Mouse (Mus musculus): ENCODE results near the gene Ccnb1. TPM values are rescaled to one million over a fixed set of nuclear protein-coding genes. Genes with fewer than 3 reads are reported as not detected.
"Not testable (repeated sequence)": the region's sequence is repeated elsewhere in the genome, so short reads cannot be mapped to it uniquely, and the experiment has no call there.

Ccnb1 gene
- polyA plus RNA-seq, 1 experiment from 2014 or later = 411 TPM

DNA sequence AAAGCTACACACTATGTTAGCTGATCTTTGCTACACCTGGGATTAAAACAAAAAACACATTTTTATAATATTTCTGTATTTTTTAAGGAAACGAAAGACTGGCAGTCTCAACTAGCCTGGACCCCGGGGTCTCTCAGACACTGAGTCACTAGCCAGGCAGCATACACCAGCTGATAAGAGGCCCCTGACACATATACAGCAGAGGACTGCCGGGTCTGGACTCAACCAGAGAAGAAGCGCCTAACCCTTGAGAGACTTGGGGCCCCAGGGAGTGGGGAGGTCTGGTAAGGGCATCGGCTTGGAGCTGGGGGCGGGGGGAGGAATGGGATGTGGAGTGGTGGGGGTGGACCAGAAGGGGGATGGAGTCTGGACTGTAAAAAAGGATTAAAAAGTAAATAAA is 33.4 kb downstream of the Ccnb1 start:
- H3K36me3 ChIP-seq (replicated peaks) = no peaks in the 10 kb centered on the region; the same call in none of the 2 replicates
- H3K4me3 ChIP-seq = no peak overlapping the region
- H3K9me3 ChIP-seq = no peaks in the 10 kb centered on the region
- H3K4me1 ChIP-seq = no peaks in the 10 kb centered on the region
- H3K27me3 ChIP-seq (replicated peaks; ENCODE audit: low read depth, poor library complexity, severe bottlenecking) = no peaks in the 10 kb centered on the region
- 87% methylated on average over 6 of the region's 6 CpGs for WGBS
- DNase-seq (ENCODE audit: low spot score) = no peak
- no peak overlapping the region for H3K27ac ChIP-seq (replicated peaks)

DNA sequence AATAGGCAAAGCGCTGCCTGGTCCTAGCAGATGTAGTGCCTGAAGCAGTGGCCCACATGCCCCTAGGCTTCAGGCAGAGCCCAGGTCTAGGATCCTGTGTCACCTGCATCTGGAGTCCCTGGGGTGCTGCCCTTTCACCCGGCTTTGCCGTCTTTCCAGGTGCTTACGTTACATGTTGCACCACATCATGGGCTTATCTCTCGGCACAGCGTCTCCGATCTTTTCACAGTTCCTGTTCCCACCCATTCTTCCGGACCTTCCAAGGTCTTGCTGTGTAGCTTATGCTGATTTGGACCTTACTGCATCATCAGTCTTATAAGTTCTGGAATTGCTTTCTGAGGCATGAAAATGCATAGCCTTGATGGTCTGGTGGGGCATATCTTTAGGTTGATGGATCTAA is 33.8 kb downstream of the Ccnb1 start:
- Histone ChIP-seq H3K4me1 (no peaks in the 10 kb centered on the region), H3K36me3 (replicated peaks) (no peaks in the 10 kb centered on the region; the same call in 1 of the 2 replicates), H3K9me3 (no peaks in the 10 kb centered on the region), H3K4me3 (no peak overlapping the region), H3K27me3 (replicated peaks; ENCODE audit: low read depth, poor library complexity, severe bottlenecking) (no peaks in the 10 kb centered on the region), H3K27ac (replicated peaks) (no peak overlapping the region)
- WGBS = 88% methylated on average over 8 of the region's 8 CpGs
- DNase-seq (ENCODE audit: low spot score) = no peak

DNA sequence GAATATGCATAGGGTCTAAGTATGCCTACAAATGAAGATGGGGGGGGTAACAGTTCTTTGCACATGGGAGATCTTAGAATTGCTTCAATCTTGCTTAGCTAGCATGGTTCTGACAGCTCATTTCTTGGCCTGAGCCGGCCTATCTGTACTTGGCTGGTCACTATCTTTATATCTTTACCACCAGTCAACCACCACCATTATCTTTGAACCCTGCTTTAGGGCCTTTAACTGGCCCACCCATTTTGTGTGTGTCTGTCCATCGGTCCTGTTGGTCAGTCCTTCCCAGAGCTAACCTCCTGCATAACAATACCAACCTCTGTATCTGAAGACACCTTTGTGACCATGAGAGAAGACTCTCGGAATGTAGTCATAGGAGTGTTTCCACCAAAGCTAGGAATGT is 35.0 kb downstream of the Ccnb1 start:
- Histone ChIP-seq H3K9me3 (no peaks in the 10 kb centered on the region), H3K27me3 (replicated peaks; ENCODE audit: low read depth, poor library complexity, severe bottlenecking) (no peaks in the 10 kb centered on the region), H3K27ac (replicated peaks) (no peak overlapping the region), H3K36me3 (replicated peaks) (no peaks in the 10 kb centered on the region), H3K4me1 (no peaks in the 10 kb centered on the region), H3K4me3 (no peak overlapping the region)
- 85% methylated on average over 3 of the region's 3 CpGs for WGBS
- DNase-seq (ENCODE audit: low spot score) = no peak

GRCm38 (mm10) chr13:100750799-100751198 is 35.6 kb downstream of the Ccnb1 start:
- H3K9me3 ChIP-seq = no peaks in the 10 kb centered on the region
- DNase-seq (ENCODE audit: low spot score) = no peak
- H3K4me1 ChIP-seq = no peaks in the 10 kb centered on the region
- H3K27ac ChIP-seq (replicated peaks) = no peak overlapping the region
- no peaks in the 10 kb centered on the region for H3K36me3 ChIP-seq (replicated peaks)
- WGBS = 85% methylated on average over 5 of the region's 5 CpGs
- H3K27me3 ChIP-seq (replicated peaks; ENCODE audit: low read depth, poor library complexity, severe bottlenecking) = no peaks in the 10 kb centered on the region
- H3K4me3 ChIP-seq = no peak overlapping the region

DNA sequence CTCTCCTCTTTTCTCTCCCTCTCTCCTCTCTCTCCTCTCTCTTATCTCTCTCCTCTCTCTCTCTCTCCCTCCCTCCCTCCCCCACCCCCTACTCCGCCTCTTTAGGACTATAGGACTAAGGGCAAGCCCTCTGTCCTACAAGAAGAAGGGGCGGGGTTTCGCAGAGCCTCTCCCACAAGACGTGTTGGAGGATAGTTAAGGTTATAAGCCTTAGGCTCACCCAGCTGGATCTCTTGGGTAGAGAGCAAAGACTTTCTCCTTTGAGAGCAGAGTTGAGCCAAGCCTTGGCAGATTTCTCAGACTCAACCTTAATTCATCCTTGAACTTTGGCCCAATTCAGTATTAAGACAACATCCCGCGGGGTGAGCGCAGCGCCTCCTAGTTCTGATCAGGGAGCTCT is 37.7 kb downstream of the Ccnb1 start:
- peaks cover 4% of the 10 kb centered on the region for H3K4me1 ChIP-seq
- no peaks in the 10 kb centered on the region for H3K9me3 ChIP-seq
- H3K27me3 ChIP-seq (replicated peaks; ENCODE audit: low read depth, poor library complexity, severe bottlenecking) = no peaks in the 10 kb centered on the region
- no peak overlapping the region for H3K27ac ChIP-seq (replicated peaks)
- H3K36me3 ChIP-seq (replicated peaks) = no peaks in the 10 kb centered on the region
- no peak for DNase-seq (ENCODE audit: low spot score)
- no peak overlapping the region for H3K4me3 ChIP-seq
- WGBS = 50% methylated on average over 8 of the region's 8 CpGs

DNA sequence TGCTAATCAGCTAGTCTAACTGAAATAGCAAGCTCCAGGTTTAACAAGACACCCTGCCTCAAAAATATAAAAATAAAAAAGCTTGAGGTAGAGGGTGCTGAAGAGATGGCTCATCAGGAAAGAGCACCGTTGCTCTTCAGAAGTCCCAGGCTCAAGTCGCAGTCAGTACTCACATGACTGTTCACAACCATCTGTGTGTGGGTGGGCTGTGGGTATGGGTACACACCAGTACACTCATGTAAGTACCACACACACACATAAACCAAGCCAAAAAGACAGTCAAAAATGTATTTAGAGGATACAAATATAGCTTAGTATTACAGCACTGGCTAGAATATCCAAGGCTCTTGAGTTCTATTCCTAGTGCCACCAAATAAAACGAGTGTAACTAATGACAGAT is 40.3 kb downstream of the Ccnb1 start:
- Histone ChIP-seq H3K4me1 (peaks cover 12% of the 10 kb centered on the region), H3K27me3 (replicated peaks; ENCODE audit: low read depth, poor library complexity, severe bottlenecking) (no peaks in the 10 kb centered on the region), H3K27ac (replicated peaks) (no peak overlapping the region), H3K4me3 (no peak overlapping the region), H3K36me3 (replicated peaks) (no peaks in the 10 kb centered on the region), H3K9me3 (no peaks in the 10 kb centered on the region)
- 83% methylated on average over 3 of the region's 3 CpGs for WGBS
- no peak for DNase-seq (ENCODE audit: low spot score)

DNA sequence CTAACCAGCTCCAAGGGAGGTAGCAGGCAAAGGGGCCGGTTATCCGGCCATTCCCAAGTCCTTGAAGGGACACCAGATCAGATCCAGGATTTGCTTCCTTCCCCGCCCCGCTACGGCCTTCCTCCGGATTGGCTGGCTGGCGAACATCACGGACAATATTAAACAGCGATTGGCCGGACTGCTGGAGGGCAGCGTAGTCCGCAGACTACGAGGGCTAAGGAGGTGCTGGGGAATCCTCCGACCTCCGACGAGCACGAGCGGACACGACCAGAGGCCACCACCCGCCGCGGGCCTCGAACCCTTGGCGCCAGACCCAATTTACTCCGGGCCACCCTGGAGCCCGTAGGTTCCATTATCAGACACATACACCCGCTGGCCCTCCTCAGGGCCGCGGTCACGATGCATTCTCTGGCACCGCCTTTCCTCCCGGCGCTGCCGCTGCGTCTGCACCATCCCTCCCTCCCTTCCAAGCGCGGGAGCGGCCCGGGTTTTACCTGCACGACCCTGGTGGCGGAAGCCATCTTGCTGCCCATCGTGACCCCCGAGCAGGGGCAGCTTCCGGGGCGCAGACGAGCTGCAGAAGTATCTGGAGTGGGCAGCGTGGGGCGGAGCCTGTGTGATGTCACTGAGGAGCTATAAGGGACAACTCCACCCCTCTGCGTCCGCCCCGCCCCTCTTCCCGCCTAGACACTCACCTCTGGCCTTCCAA is 42.2 kb downstream of the Ccnb1 start, which contains the start of gene Mrps36:
Gene Mrps36, minus strand, starts transcription at position 624 of the 709 bp plus-strand sequence.
- under 1% methylated on average over 52 of the region's 52 CpGs for WGBS
- H3K27me3 ChIP-seq (replicated peaks; ENCODE audit: low read depth, poor library complexity, severe bottlenecking) = no peaks in the 10 kb centered on the region
- peak within 1 kb of the TSS; percentile 93 for H3K27ac ChIP-seq (replicated peaks)
- peak; percentile 95 for DNase-seq (ENCODE audit: low spot score)
- H3K9me3 ChIP-seq = no peaks in the 10 kb centered on the region
- peaks cover 12% of the 10 kb centered on the region for H3K4me1 ChIP-seq
- H3K4me3 ChIP-seq = peak within 1 kb of the TSS; percentile 81
- H3K36me3 ChIP-seq (replicated peaks) = no peaks in the 10 kb centered on the region

DNA sequence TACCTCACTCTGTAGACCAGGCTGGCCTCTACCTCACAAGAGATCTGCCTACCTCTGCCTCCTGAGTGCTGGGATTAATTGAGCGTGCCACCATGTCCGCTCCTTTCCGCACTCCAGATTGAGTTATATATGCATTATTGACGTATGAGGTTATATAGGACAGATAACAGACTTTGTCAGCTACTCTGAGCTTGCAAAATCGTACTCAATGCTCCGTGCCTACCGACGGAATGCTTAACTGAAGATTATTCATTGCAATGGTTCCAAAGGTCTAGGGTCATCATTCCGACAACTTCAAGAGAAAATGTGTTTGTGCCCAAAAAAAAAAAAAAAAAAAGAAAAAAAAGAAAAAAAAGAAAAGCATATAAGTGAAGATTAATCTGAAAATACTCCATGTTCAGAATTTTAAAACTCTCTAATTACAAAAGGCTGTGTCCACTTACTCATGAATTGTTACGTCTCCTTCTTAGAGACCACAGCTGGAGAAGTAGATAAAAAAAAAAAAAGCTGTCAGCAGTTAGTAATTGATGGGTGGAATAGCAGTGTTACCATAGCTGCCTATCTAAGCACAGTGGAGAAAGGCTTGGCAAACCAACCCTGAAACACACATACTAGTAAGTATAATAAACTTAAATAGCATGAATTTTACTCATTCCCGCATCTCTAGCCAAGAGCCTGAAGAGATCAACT is 42.9 kb downstream of the Ccnb1 start:
- whole genome bisulfite sequencing = 72% methylated on average over 11 of the region's 11 CpGs
- no peaks in the 10 kb centered on the region for H3K9me3 ChIP-seq
- peak overlapping the region; percentile 93 for H3K27ac ChIP-seq (replicated peaks)
- H3K27me3 ChIP-seq (replicated peaks; ENCODE audit: low read depth, poor library complexity, severe bottlenecking) = no peaks in the 10 kb centered on the region
- peak overlapping the region; percentile 81 for H3K4me3 ChIP-seq
- peaks cover 4% of the 10 kb centered on the region for H3K36me3 ChIP-seq (replicated peaks)
- H3K4me1 ChIP-seq = peaks cover 12% of the 10 kb centered on the region
- no peak for DNase-seq (ENCODE audit: low spot score)

DNA sequence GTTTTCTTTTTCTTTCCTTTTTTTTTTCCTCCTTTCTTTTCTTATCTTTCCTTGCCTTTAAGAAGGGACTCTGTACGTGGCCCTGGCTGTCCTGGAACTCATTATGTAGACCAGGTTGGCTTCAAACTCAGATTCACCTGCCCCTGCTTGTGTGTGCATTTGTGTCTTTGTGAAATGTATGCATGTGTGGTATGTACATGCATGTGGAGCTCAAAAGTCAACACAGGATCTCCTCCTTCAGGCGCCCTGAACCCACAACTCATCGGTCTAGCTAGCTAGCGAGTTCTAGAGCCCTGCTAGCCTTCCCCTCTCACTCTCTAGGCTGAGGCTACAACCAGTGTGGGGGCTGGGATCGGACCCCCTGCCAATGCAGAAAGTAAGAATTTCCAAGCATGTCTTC is 43.5 kb downstream of the Ccnb1 start:
- Histone ChIP-seq H3K36me3 (replicated peaks) (peaks cover 10% of the 10 kb centered on the region), H3K9me3 (no peaks in the 10 kb centered on the region), H3K27ac (replicated peaks) (no peak overlapping the region), H3K4me1 (peaks cover 12% of the 10 kb centered on the region), H3K27me3 (replicated peaks; ENCODE audit: low read depth, poor library complexity, severe bottlenecking) (no peaks in the 10 kb centered on the region), H3K4me3 (no peak overlapping the region)
- 86% methylated on average over 5 of the region's 5 CpGs for WGBS
- no peak for DNase-seq (ENCODE audit: low spot score)

DNA sequence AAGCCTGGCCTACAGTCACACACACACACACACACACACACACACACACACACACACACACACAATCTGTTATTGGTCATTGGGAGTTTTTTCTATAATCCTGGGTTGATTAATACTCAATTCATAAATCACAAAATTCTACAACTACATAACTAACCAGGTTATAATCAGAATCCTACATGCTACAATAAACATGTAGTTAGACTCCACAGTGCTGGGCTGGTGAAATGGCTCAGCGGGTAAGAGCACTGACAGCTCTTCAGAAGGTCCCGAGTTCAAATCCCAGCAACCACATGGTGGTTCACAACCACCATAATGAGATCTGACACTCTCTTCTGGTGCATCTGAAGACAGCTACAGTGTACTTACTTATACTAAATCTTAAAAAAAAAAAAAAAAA is 53.6 kb downstream of the Ccnb1 start:
- no peaks in the 10 kb centered on the region for H3K27me3 ChIP-seq (replicated peaks; ENCODE audit: low read depth, poor library complexity, severe bottlenecking)
- peaks cover 38% of the 10 kb centered on the region for H3K36me3 ChIP-seq (replicated peaks)
- peaks cover 13% of the 10 kb centered on the region for H3K4me1 ChIP-seq
- 93% methylated on average over 2 of the region's 2 CpGs for WGBS
- H3K4me3 ChIP-seq = no peak overlapping the region
- no peak for DNase-seq (ENCODE audit: low spot score)
- H3K9me3 ChIP-seq = no peaks in the 10 kb centered on the region
- no peak overlapping the region for H3K27ac ChIP-seq (replicated peaks)

- H3K9me3 ChIP-seq; DNase-seq (ENCODE audit: low spot score); H3K27me3 ChIP-seq (replicated peaks; ENCODE audit: low read depth, poor library complexity, severe bottlenecking): not testable (repeated sequence)
- Histone ChIP-seq H3K4me3 (peak overlapping the region; percentile 90), H3K27ac (replicated peaks) (peak overlapping the region; percentile 93), H3K4me1 (peaks cover 13% of the 10 kb centered on the region), H3K36me3 (replicated peaks) (peaks cover 42% of the 10 kb centered on the region)
- WGBS = 93% methylated on average over 6 of the region's 6 CpGs
Measured at GRCm38 (mm10) chr13:100731462-100732046, 54.8 kb downstream of the Ccnb1 start.

DNA sequence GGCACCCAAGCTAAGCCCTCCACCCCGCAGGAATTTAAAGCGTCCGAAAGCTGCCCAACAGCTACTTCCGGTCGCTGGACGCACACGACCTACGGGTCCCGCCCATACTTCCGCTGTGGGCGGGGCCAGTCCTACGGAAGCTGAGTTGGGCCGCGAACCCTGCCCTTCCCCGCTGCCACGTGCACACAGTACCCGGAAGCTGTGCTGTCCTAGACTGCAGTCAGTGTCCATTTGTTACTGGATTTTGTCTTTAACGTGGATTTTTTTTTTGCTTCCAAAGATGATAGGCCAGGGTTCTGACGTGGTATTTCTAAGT is 55.6 kb downstream of the Ccnb1 start, which contains the start of gene Cdk7:
Gene Cdk7, minus strand, starts transcription at position 79 of the 316 bp plus-strand sequence.
- Histone ChIP-seq H3K4me1 (peaks cover 13% of the 10 kb centered on the region), H3K27me3 (replicated peaks; ENCODE audit: low read depth, poor library complexity, severe bottlenecking) (no peaks in the 10 kb centered on the region), H3K4me3 (peak within 1 kb of the TSS; percentile 90), H3K27ac (replicated peaks) (peak within 1 kb of the TSS; percentile 93), H3K36me3 (replicated peaks) (peaks cover 44% of the 10 kb centered on the region), H3K9me3 (no peaks in the 10 kb centered on the region)
- under 1% methylated on average over 19 of the region's 19 CpGs for WGBS
- DNase-seq (ENCODE audit: low spot score) = peak; percentile 96

All from embryonic facial prominence, embryonic 10.5 days (tissue).